Mouse (Mus musculus): Measurements from ENCODE around the gene Dok3.

GRCm38 (mm10) chr13:55523278-55523677 lies 5.8 kb downstream of the Dok3 start:
- TF ChIP-seq CTCF (IDR thresholded peaks at IDR 0.05; ENCODE audit: extremely low read depth, insufficient read depth, insufficient read length, insufficient replicate concordance) (no peak), POLR2A (IDR thresholded peaks at IDR 0.05; ENCODE audit: low read depth, low read length) (no peak)
